Mouse (Mus musculus) liver, embryonic 14.5 days (tissue): ENCODE measurements around the gene Rcbtb2.

Experiments used
- CTCF ChIP-seq: IDR thresholded peaks from 2 replicates; pipeline ENCODE4 v1.5.1; 2016; ENCODE audit warnings: antibody characterized with exemption, low read depth, control low read depth
- EP300 ChIP-seq: IDR thresholded peaks from 2 replicates; pipeline ENCODE4 v1.6.1; 2016; ENCODE audit warnings: antibody characterized with exemption, low read depth

DNA sequence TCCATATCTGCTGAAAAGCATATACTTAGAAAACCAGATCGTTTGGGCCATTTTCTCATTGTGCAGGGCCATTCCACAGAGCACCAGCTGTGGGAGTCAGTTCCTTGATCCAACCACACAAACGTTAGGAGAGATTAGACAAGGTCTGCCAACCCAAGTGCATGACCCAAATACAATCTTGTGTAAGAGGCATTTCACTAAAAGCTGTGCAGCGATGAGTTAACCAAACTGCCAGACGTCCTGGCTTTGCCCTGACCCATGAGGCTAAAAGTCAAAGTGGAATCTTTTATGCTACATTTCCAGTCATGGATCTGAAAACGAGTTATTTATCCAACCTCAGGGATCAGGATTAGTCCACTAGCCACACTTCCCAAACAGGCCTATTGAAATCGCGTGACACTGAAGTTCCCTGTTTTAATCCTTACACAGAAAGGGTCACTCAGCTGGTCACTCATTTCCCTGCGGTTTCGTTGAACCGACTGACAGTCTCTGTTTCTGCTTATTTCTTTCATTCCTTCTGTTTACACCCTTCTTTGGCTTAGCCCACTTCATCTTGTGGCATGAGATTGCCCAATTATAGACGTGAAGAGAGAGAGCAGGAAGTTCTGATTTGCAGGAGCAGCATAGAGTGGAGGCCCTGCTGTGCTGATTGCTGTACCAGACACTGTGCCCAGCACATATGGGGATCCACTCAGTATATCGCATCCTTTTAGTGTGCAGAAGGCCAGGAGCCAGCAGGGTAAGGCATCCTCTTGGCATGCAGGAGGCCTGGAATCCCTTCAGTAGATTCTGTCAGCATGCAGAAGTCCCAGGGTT lies 49.6 kb downstream of the Rcbtb2 start:
- TF ChIP-seq CTCF (no peak), EP300 (no peak)
